Mouse (Mus musculus) midbrain, embryonic 14.5 days (tissue): ENCODE results near the gene Lipe. TPM values are rescaled to one million over a fixed set of nuclear protein-coding genes. Genes with fewer than 3 reads are reported as not detected.

Source experiments
- ATAC-seq: fragments of 200-750 bp; cut with Nextera tagmentation; 2 replicates; pipeline ENCODE4 v1.8.0; 2017; ENCODE audit warnings: moderate number of reproducible peaks, moderate library complexity; ENCODE audit not compliant: low FRiP score, low TSS enrichment
- DNase-seq: peaks from one replicate; pipeline ENCODE4 v3.0.0-alpha.2; 2015
- H3K27ac ChIP-seq: fragments of 300-500 bp; sonication (generic); replicated peaks from 2 replicates; pipeline ENCODE4 v1.5.1; 2014; ENCODE audit warnings: mild to moderate bottlenecking, low read depth, low read length, moderate library complexity
- H3K27me3 ChIP-seq: fragments of 300-500 bp; sonication (generic); 2 replicates; pipeline ENCODE4 v1.6.1; 2014; ENCODE audit warnings: low read length, control low read depth, mixed read lengths; ENCODE audit not compliant: control insufficient read depth, insufficient read depth
- H3K36me3 ChIP-seq: fragments of 300-500 bp; sonication (generic); 2 replicates; pipeline ENCODE4 v1.6.1; 2014; ENCODE audit warnings: low read length, control low read depth; ENCODE audit not compliant: control insufficient read depth, insufficient read depth
- H3K4me1 ChIP-seq: fragments of 300-500 bp; sonication (generic); 2 replicates; pipeline ENCODE4 v1.6.1; 2014; ENCODE audit warnings: mild to moderate bottlenecking, antibody characterized with exemption, low read length, control low read depth; ENCODE audit not compliant: control insufficient read depth, insufficient read depth
- H3K4me2 ChIP-seq: fragments of 300-500 bp; sonication (generic); 2 replicates; pipeline ENCODE4 v1.6.1; 2014; ENCODE audit warnings: mild to moderate bottlenecking, low read length, moderate library complexity
- H3K4me3 ChIP-seq: fragments of 300-500 bp; sonication (generic); replicated peaks from 2 replicates; pipeline ENCODE4 v1.5.1; 2014; ENCODE audit warnings: low read depth, low read length
- H3K9ac ChIP-seq: fragments of 300-500 bp; sonication (generic); replicated peaks from 2 replicates; pipeline ENCODE4 v1.6.1; 2014; ENCODE audit warnings: mild to moderate bottlenecking, low read length, moderate library complexity
- H3K9me3 ChIP-seq: fragments of 300-500 bp; sonication (generic); 2 replicates; pipeline ENCODE4 v1.6.1; 2016; ENCODE audit warnings: low read length, control low read depth, mixed read lengths; ENCODE audit not compliant: control insufficient read depth
- WGBS: fragments of 180-500 bp; shearing (Covaris S2); extraction: QIAGEN DNeasy Blood & Tissue Kit; methylation state at CpG from one replicate; pipeline ENCODE4 v1.1.7; 2014; 5-methylcytosine and 5-hydroxymethylcytosine counted together
- polyA plus RNA-seq: library from polyadenylated mRNA; unstranded; fragments of >200 nt; fragmentation: Nextera tagmentation; extraction: Ambion mirVana; gene quantifications from 2 replicates; pipeline ENCODE4 v1.2.1, GENCODE M21; 2014

The Lipe gene
- polyA plus RNA-seq, 1 experiment from 2014 or later: 3.8 TPM

DNA sequence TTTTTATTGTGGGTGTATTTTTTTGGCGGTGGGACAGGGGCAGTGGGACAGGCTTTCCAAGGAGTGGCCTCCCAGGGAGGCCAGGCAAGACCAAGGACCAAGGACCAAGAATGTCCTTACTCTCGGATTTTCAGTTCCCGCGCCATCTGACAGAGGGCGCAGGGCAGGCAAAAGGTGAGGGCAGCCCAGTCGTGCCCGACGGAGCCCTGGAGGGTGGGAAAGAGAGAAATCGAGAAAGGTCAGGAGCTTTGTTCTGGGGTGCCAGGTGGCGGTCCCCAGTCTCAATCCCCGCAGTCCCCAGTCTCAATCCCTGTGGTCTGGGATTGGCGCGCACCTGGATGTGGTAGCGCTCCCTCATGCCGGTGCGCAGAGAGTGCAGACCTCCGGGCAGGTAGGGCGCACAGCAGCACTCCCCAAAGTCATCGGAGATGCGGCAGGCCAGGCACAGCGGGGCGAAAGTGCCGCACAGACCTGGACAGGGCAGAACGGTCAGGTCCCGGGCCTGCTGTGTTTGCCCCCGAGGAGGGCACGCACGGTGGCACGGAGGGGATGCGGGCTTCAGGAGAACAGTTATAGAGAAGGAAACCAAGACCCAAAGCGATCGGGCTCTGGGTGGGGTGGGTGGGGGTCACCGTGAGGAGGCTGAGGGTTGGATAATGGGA is 30.7 kb downstream of the Lipe start:
- H3K4me2 ChIP-seq: no peak overlapping the region

DNA sequence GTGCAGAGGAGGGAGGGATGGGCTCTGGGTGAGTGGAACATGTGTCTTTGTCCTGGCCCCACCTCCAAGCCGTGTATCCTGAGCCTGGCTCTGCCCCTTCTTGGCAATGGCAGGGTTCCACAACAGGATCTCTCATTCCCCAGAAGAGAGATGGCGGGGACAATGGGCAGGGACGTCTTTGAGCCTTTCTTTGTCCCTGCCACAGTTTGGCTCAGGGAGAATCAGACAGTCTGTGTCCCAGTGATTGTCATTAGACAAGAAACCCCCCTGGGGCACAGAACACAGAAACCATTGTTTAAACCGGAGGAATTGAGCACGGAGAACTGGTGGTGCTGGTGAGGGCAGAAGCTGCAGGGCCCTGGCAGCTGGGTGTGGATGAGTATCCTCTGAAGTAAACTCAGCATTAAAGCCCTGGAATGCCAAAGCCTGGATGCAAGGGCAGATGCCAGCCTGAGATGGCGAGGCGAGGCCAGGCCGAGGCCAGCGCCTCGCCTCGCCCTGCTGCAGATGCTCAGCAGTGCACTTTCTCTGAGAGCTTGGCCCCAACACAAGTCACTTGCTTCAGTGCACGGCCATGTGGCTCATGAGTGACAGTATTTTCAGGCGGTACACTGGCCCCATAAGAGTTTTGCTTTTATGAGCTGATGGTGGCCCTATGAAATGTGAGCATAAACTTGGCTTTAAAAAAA is 32.4 kb downstream of the Lipe start:
- peak overlapping the region; percentile 37; the same call in 1 of the 2 replicates for H3K9ac ChIP-seq
- peak overlapping the region; percentile 6; the same call in 1 of the 2 replicates for H3K4me2 ChIP-seq

More for the DNA sequence above, 30.7 kb downstream of the Lipe start:
- ATAC-seq: no peak
- Histone ChIP-seq H3K9me3 (no peaks in the 10 kb centered on the region), H3K27ac (no peak overlapping the region), H3K36me3 (peaks cover 21% of the 10 kb centered on the region), H3K27me3 (peaks cover 23% of the 10 kb centered on the region), H3K9ac (no peak overlapping the region), H3K4me1 (peaks cover 15% of the 10 kb centered on the region), H3K4me3 (no peak overlapping the region)
- DNase-seq: peak; percentile 40
- WGBS: 3% methylated on average over 33 of the region's 33 CpGs

DNA sequence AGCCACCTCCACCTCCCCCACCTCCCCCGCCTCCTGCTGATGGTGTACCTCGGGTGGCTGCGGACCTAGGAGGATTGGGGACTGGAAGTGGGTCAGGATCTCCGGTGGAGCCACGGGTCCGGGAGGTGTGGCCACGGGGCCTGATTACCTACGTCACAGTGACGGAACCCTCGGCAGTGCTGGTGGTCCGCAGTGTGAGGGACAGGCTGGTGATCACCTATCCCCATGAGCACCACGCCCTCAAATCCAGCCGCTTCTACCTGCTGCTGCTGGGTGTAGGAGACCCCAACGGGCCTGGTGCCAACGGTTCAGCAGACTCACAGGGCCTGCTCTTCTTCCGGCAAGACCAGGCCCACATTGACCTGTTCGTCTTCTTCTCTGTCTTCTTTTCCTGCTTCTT is 34.9 kb downstream of the Lipe start:
- H3K4me3 ChIP-seq: no peak overlapping the region
- peaks cover 57% of the 10 kb centered on the region for H3K36me3 ChIP-seq
- H3K27me3 ChIP-seq: peaks cover 19% of the 10 kb centered on the region
- no peak overlapping the region for H3K9ac ChIP-seq
- H3K4me1 ChIP-seq: peaks cover 15% of the 10 kb centered on the region
- H3K9me3 ChIP-seq: no peaks in the 10 kb centered on the region
- H3K27ac ChIP-seq: no peak overlapping the region
- H3K4me2 ChIP-seq: no peak overlapping the region
- 94% methylated on average over 17 of the region's 17 CpGs for WGBS
- DNase-seq: no peak
- no peak for ATAC-seq

More for the DNA sequence above, 32.4 kb downstream of the Lipe start:
- peak overlapping the region; percentile 57 for H3K27ac ChIP-seq
- H3K4me1 ChIP-seq: peaks cover 15% of the 10 kb centered on the region
- peaks cover 23% of the 10 kb centered on the region for H3K27me3 ChIP-seq
- DNase-seq (peak; percentile 66), ATAC-seq (peak; percentile 41; the same call in 1 of the 2 replicates)
- 11% methylated on average over 13 of the region's 13 CpGs for WGBS
- no peak overlapping the region for H3K4me3 ChIP-seq
- no peaks in the 10 kb centered on the region for H3K9me3 ChIP-seq
- H3K36me3 ChIP-seq: peaks cover 33% of the 10 kb centered on the region

DNA sequence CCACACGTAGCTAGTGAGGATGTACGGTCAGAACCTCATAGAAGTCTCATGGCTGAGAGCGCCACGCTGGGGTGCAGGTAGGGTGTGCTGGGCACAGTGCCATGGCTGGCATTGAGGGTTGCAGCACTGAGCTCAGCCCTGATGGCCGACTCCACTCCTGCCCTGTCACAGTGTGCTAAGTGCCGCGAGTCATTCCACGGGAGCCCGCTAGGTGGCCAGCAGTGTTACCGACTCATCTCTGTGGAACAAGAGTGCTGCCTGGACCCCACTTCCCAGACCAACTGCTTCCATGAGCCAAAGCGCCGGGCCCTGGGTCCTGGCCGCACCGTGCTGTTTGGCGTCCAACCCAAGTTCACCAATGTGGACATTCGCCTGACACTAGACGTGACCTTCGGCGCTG is 35.4 kb downstream of the Lipe start:
- Histone ChIP-seq H3K9ac (no peak overlapping the region), H3K4me1 (peaks cover 15% of the 10 kb centered on the region), H3K4me2 (no peak overlapping the region), H3K4me3 (no peak overlapping the region), H3K36me3 (peaks cover 62% of the 10 kb centered on the region), H3K27ac (no peak overlapping the region), H3K27me3 (peaks cover 14% of the 10 kb centered on the region), H3K9me3 (no peaks in the 10 kb centered on the region)
- ATAC-seq (no peak), DNase-seq (no peak)
- 91% methylated on average over 19 of the region's 19 CpGs for WGBS

DNA sequence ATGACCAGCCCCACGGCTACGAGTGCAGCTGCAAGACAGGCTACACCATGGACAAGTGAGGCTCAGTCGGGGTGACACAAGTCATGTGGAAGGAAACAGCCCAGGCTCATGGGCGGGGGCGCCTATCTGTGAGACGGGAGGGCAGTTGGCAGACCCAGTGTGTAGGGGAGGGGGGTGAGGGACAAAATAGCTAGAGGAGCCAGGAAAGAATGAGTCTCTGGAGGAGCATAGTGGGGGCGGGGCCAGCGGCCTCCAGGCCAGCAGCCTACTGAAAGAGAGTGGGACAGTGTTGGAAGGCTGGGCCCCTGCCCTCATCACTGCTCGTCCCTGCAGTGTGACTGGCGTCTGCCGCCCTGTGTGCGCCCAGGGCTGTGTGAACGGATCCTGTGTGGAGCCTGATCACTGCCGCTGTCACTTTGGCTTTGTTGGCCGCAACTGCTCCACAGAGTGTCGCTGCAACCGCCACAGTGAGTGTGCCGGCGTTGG is 39.7 kb downstream of the Lipe start:
- H3K9me3 ChIP-seq: no peaks in the 10 kb centered on the region
- WGBS: 68% methylated on average over 19 of the region's 19 CpGs
- ATAC-seq (no peak), DNase-seq (no peak)
- no peak overlapping the region for H3K9ac ChIP-seq
- H3K4me1 ChIP-seq: no peaks in the 10 kb centered on the region
- no peak overlapping the region for H3K27ac ChIP-seq
- peaks cover 87% of the 10 kb centered on the region for H3K36me3 ChIP-seq
- H3K4me2 ChIP-seq: no peak overlapping the region
- H3K27me3 ChIP-seq: no peaks in the 10 kb centered on the region
- H3K4me3 ChIP-seq: no peak overlapping the region

DNA sequence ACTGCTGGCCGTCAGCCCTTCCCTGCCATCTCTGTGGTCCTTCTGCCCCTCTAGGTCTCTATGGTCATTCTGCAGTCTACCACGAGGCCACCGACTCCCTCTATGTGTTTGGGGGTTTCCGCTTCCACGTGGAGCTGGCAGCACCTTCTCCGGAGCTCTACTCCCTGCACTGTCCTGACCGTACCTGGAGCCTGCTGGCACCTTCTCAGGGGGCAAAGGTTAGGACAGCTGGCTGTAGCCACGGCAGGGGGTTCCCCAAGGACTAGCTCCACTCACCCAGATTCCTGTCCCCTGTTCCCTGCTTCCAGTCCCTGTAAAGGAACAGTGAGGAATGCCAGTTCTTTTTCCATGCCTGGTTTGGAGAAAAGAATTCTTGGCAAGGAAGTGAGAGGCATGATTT is 49.6 kb downstream of the Lipe start:
- no peaks in the 10 kb centered on the region for H3K9me3 ChIP-seq
- no peak overlapping the region for H3K4me3 ChIP-seq
- no peaks in the 10 kb centered on the region for H3K27me3 ChIP-seq
- no peaks in the 10 kb centered on the region for H3K4me1 ChIP-seq
- H3K4me2 ChIP-seq: no peak overlapping the region
- whole genome bisulfite sequencing: 84% methylated on average over 8 of the region's 8 CpGs
- H3K36me3 ChIP-seq: peaks cover 87% of the 10 kb centered on the region
- no peak overlapping the region for H3K27ac ChIP-seq
- no peak for DNase-seq
- no peak overlapping the region for H3K9ac ChIP-seq
- no peak for ATAC-seq

DNA sequence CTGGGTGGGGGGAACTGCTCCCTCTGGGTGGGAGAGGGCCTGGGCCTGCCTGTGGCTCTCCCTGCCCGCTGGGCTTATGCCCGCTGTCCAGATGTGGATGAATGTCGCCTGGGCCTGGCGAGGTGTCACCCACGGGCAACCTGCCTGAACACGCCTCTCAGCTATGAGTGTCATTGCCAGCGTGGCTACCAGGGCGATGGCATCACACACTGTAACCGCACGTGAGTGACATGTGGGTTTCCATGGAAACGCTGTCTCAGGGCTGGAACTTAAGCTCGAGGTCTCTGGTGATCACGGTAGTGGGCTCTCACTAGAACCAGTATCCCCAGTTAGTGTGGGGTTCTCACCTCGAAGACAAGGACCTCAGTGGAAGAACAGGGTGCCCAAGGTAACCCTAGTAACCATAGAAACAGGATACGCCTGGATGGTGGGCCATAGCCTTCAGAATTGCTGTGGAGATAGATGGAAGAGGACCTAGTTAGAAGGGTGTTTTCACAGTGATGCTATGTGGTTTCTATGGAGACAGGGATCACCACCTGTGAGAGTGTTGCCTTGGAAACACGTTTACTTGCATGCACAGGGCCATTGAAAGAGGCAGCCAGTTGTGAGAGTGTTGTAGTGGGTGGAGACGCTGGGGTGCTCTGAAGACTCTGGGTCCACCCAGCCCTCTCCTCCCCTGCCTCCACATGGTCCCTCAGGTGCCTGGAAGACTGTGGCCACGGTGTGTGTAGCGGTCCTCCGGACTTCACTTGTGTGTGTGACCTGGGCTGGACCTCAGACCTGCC is 57.3 kb downstream of the Lipe start:
- 70% methylated on average over 20 of the region's 20 CpGs for WGBS
- Histone ChIP-seq H3K36me3 (peaks cover 71% of the 10 kb centered on the region), H3K4me2 (no peak overlapping the region), H3K4me3 (no peak overlapping the region), H3K27ac (no peak overlapping the region), H3K9me3 (no peaks in the 10 kb centered on the region), H3K4me1 (no peaks in the 10 kb centered on the region), H3K9ac (no peak overlapping the region), H3K27me3 (no peaks in the 10 kb centered on the region)
- DNase-seq (peak; percentile 51), ATAC-seq (no peak)

DNA sequence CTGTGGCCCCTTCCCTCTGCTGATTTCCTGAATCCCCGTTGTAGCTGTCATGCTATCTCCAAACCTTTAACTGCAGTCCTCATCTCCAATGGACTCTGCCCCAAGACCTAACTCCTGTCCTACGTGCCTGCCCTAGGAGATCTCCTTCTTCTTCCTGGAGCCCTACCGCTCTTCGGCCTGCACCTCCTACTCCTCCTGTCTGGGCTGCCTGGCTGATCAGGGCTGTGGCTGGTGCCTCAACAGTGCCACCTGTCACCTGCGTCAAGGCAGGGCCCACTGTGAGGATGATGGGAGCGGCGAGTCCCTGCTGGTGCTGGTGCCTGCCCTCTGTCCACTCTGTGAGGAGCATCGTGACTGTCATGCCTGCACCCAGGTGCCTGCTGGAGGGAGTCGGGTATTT is 59.2 kb downstream of the Lipe start:
- Histone ChIP-seq H3K27ac (no peak overlapping the region), H3K4me2 (no peak overlapping the region), H3K4me1 (no peaks in the 10 kb centered on the region), H3K9ac (no peak overlapping the region), H3K9me3 (no peaks in the 10 kb centered on the region), H3K27me3 (no peaks in the 10 kb centered on the region), H3K4me3 (no peak overlapping the region), H3K36me3 (peaks cover 78% of the 10 kb centered on the region)
- DNase-seq: no peak
- WGBS: 92% methylated on average over 9 of the region's 9 CpGs
- ATAC-seq: no peak
